ENCODE assay signal across 15 mouse cellular contexts in genomic region chr17:48610107-48610506, GRCm38 (mm10).
"Had no signal": no experiment of that assay in that cellular context is flagged by ENCODE, and none has a peak within 500 bp of the region (broad histone marks: within the 10 kb centered on the region; RNA-seq: fewer than 3 reads in every experiment).

No protein-coding gene starts in this region.

- H3K27ac ChIP-seq: lung, embryonic 15.5 days; macrophage; midbrain, embryonic 13.5 days; midbrain, embryonic 15.5 days; neural tube, embryonic 12.5 days; stomach, embryonic 15.5 days; stomach, postnatal 0 days had no signal

- DNase-seq: lung, adult 2 months; lung, postnatal 14 days; lung, postnatal 36 days; right cerebral cortex, postnatal 14 days; thymus, adult 2 months; thymus, postnatal 25 days; thymus, postnatal 4 days had no signal

- H3K9me3 ChIP-seq: lung, embryonic 15.5 days; midbrain, embryonic 15.5 days; stomach, embryonic 15.5 days had no signal

- H3K4me3 ChIP-seq: lung, embryonic 15.5 days; megakaryocyte, embryonic 14.5 days; midbrain, embryonic 13.5 days; midbrain, embryonic 15.5 days; neural tube, embryonic 12.5 days; stomach, embryonic 15.5 days had no signal

- H3K27me3 ChIP-seq: lung, embryonic 15.5 days; megakaryocyte, embryonic 14.5 days; midbrain, embryonic 13.5 days; midbrain, embryonic 15.5 days; neural tube, embryonic 12.5 days; stomach, embryonic 15.5 days had no signal

- H3K4me1 ChIP-seq: lung, embryonic 15.5 days; megakaryocyte, embryonic 14.5 days; midbrain, embryonic 13.5 days; midbrain, embryonic 15.5 days; neural tube, embryonic 12.5 days; stomach, embryonic 15.5 days had no signal

- H3K36me3 ChIP-seq: lung, embryonic 15.5 days; midbrain, embryonic 15.5 days; neural tube, embryonic 12.5 days; stomach, embryonic 15.5 days had no signal
